Mouse (Mus musculus): ENCODE data around the gene Lrrc74a. TPM values are rescaled to one million over a fixed set of nuclear protein-coding genes. Genes with fewer than 3 reads are reported as not detected.

Gene Lrrc74a
- total RNA-seq (2021), result not detected
- long read RNA-seq, experiment 1, result 0 reads
- long read RNA-seq, experiment 2, result 0 reads

DNA sequence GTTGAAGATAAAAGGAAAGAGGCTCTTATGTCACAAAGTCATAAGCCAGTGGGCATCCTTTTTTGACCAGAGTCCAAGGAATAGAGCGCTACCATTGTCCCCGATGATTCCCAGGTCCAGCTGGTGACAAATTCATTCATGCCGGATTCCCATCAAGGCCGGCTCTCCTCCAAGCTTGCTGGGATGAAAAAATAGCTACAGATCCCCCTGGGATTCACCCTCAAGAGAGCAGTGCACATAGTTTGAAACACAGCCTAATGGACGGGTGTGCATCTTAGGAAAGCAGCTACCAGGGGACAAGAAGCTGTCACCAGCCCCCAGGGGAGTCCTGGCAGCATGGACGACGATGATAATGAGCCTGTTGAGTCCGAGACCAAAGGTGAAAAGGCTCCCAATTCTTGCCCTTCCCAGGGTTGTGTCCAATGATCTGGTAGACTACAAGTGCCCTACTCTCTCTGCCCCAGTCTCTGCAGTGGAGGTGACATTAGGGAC lies at the start of gene Lrrc74a:
Lrrc74a (plus strand) TSS at position 51 of the 492 bp plus-strand sequence.
- TF ChIP-seq CTCF (IDR thresholded peaks at IDR 0.05), result no peak
- Histone ChIP-seq H3K4me3 (no peak within 1 kb of the TSS), H3K27ac (no peak within 1 kb of the TSS)
- intact Hi-C loops (cut with DNase I), result no loop called here
- no peak for DNase-seq (ENCODE audit: extremely low spot score in 1 of 2, low spot score in 2 of 2)

DNA sequence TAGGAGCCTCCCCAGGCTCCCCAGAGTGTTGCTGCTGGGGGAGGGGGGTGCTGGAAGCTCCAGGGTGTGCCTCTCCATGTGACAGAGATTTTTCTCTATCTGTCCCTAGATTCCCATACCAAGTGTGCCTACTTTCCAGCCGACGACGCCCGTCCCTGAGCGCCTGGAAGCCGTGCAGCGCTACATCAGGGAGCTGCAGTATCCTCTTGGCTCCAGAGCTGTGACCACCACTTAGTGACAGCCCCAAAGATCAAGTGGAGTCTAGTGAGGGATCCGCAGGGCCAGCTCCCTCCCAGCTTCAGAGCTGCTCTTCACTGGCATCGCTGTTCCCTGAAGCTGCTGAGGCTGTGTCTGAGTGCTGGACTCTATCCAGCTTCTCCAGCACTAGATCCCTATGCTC lies 48.9 kb upstream of the Lrrc74a start:
- Histone ChIP-seq H3K27ac (peak overlapping the region; percentile 29; the same call in 1 of the 2 replicates), H3K4me3 (no peak overlapping the region)
- DNase-seq (ENCODE audit: extremely low spot score in 1 of 2, low spot score in 2 of 2), result no peak
- intact Hi-C loops (cut with DNase I), result no loop called here
- no peak for TF ChIP-seq CTCF (IDR thresholded peaks at IDR 0.05)

DNA sequence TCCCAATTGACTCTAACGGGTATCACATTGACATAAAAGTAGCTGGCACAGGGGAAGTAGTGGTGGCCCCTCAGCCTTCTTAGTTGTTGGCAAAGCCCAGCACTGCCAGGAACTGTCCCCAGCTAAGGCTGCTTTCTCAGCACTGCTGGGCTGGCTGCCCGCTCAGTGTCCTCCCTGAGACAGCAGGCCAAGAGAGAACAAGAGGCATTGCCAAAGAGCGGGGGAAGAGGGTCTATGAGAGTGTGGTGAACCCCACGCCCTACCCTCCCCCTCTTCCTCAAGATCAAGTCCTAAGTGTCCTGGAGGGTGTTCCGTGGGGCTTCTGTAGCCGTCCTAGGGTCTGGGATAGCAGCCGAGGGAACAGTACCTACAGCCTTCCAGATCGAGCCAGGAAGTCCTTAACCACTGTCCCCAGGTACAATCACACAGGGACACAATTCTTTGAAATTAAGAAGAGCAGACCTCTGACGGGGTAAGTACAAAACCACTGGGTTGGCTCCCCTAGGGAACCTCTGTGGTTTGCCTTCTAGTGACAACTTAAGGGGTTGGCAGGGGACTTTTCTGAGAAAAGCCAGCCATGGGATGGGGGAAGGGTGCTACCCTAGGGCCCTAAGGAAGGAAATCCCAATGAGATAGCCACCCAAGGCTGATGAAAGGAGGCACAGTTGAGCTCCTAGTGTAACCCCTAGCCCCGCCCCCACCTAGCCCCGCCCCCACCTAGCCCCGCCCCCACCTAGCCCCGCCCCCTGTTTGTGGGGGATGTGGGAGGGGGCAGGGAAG lies 47.4 kb upstream of the Lrrc74a start:
- DNase-seq (ENCODE audit: extremely low spot score in 1 of 2, low spot score in 2 of 2), result no peak
- no peak for TF ChIP-seq CTCF (IDR thresholded peaks at IDR 0.05)
- Histone ChIP-seq H3K4me3 (no peak overlapping the region), H3K27ac (peak overlapping the region; percentile 50)
- intact Hi-C loops (cut with DNase I), result no loop called here

DNA sequence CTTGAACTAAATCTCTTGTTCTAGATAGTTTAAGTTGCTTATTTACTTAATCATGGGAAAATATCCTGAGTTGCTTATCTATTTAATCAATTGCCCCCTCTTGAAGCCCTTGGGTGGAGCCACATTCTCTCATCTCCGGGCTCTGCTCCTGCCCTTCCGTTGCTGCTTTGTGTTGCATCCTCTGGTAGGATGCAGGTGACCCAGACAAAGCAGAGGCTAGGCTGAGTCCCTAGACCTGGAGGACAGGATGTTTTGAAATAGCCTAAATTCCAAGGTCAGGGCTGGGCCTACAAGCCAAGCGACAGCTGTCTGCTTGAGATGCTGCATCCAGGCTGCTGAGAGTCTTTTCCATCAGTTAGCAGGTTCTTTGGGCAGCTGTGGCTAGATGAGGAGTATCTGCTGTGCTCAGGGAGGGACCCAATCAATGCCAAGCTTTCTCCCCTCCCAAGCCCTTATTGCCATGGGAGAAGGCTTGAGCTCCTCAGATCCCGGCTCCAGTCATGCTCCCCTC lies 46.7 kb upstream of the Lrrc74a start:
- no peak for DNase-seq (ENCODE audit: extremely low spot score in 1 of 2, low spot score in 2 of 2)
- Histone ChIP-seq H3K4me3 (no peak overlapping the region), H3K27ac (peak overlapping the region; percentile 50)
- intact Hi-C loops (cut with DNase I), result no loop called here
- TF ChIP-seq CTCF (IDR thresholded peaks at IDR 0.05), result no peak

DNA sequence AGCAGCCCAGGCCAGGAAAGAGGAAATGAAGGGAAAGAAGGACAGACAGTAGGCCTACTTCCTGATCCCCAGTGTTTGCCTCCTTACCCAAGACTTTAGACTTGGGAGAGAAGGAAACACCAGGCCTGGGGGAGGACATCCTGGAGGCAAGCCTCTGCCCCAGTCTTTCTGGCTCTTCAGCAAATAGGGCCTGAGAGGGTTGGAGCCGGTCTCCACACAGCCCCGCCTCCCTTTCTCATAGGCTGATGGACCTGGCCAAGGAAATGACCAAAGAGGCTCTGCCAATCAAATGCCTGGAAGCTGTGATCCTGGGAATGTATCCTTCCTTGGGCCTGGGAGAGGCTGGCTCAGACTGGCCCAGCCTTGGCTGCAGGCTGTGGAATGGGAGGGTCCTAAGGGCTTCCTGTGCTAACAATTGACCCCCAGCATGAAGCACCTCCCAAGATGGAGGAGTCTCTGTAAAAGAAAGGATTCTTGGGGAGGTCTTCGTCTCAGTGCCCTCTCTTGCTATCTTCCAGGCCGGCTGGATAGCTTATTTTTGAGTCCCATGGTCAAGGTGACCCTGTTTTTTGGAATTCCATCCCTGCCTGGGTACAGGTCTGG lies 46.1 kb upstream of the Lrrc74a start:
- intact Hi-C loops (cut with DNase I), result no loop called here
- Histone ChIP-seq H3K27ac (peak overlapping the region; percentile 50), H3K4me3 (no peak overlapping the region)
- no peak for DNase-seq (ENCODE audit: extremely low spot score in 1 of 2, low spot score in 2 of 2)
- TF ChIP-seq CTCF (IDR thresholded peaks at IDR 0.05), result no peak

DNA sequence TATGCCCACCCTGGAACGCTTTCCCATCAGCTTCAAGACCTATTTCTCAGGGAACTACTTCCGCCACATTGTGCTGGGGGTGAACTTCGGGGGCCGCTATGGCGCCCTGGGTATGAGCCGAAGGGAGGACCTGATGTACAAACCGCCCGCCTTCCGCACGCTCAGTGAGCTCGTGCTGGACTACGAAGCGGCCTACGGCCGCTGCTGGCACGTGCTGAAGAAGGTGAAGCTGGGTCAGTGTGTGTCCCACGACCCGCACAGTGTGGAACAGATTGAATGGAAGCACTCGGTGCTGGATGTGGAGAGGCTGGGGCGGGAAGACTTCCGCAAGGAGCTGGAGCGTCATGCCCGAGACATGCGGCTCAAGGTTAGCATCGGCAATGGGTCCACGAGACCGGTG lies 45.3 kb upstream of the Lrrc74a start:
- DNase-seq (ENCODE audit: extremely low spot score in 1 of 2, low spot score in 2 of 2), result no peak
- no peak for TF ChIP-seq CTCF (IDR thresholded peaks at IDR 0.05)
- no peak overlapping the region for H3K4me3 ChIP-seq
- intact Hi-C loops (cut with DNase I), result no loop called here
- no peak overlapping the region for H3K27ac ChIP-seq

DNA sequence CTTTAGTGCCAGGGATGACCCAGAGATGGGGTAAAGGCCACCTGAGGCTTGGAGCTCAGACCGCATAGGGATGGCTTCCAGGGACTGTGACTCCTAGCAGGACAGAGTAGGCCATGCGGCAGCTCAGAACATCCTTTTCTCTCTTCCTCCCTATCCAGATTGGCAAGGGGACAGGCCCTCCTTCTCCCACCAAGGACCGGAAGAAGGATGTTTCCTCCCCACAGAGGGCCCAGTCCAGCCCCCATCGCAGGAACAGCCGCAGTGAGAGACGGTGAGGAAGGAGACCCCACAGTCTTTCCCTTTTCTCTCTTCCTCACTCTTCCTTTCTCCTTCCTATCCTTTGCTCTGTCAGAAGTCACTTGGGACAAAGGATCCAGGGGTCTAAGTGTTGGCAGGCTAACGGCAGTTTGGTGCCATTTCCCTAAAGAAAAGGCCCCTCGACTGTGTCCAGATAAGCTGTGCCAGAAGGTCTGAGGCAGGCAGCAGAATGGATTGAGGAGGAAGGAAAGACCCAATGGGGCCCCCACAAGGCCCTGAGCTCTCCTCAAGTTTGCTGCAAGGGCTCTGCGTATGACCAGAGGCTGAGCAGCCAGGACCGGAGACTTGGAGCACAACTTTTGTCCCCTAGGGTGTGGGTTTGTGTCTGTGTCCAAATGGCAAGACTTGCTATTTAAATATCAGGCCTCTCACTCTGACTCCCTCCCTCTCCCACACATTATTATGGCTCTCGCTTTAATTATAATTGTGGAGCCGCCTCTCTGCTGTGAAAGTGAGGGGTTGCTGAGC lies 43.3 kb upstream of the Lrrc74a start:
- no peak overlapping the region for H3K4me3 ChIP-seq
- TF ChIP-seq CTCF (IDR thresholded peaks at IDR 0.05), result no peak
- no peak for DNase-seq (ENCODE audit: extremely low spot score in 1 of 2, low spot score in 2 of 2)
- intact Hi-C loops (cut with DNase I), result no loop called here
- peak overlapping the region; percentile 59 for H3K27ac ChIP-seq

DNA sequence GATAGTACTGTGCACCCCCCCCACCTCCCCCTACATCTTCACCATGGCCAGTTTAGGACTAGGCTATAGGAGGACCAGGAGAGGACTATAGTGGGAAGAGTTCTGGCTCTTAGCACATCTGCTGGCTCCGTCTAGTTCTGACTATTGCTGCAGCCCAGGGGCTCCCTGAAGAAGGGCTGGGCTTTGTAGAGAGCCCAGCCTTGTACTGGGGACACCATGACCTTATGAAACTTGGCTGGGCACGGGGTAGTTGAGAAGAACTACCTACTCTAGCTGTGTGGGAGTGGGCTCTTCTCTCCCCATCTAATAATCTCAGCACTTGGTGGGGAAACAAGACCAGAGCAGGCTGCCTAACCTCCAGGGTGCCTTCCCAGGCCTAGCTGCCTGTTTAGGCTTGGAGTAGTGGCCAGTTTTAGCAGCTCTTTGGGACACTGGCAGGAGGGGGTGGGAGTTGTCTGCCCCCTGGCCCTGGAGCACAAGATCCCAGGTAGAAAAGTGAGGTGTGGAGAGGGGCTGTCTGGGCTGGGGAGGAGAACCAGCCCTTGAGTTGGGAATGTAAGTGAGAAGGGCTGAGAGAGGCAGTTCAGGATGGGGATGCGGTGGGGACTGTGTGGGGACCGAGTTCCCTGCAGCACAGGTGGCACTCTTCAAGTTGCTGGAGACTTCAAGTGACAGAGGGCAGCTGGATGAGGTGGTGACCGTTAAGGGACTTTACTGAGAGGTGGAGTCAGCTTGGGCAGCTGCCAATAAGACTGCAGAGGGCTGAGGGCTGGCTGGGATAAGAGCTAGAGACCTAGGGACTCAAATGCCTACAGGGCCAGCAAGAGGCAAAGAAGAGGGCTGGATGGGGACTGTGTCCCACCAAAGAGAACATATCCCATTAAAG lies 41.5 kb upstream of the Lrrc74a start:
- no peak for DNase-seq (ENCODE audit: extremely low spot score in 1 of 2, low spot score in 2 of 2)
- peak overlapping the region; percentile 24; the same call in 1 of the 2 replicates for H3K27ac ChIP-seq
- intact Hi-C loops (cut with DNase I), result no loop called here

DNA sequence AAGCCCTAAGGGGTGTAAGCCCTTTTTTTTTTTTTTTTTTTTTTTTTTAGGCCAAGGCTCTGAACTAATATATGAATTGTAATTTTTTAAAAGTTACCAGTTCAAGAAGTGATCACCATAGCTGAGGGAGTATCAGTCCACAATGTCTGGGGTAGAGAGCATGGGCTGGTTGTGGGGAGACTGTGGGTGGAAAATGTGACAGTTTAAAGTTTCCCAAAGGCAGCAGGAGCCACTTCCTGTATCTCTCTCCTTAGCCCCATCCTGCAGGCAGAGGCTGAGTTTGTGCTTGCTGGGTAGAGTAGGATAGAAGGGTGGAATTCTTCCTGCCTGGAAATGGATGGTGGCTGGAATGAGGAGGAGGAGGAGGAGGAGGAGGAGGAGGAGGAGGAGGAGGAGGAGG lies 40.8 kb upstream of the Lrrc74a start:
- intact Hi-C loops (cut with DNase I), result no loop called here
- Histone ChIP-seq H3K4me3 (no peak overlapping the region), H3K27ac (no peak overlapping the region; the same call in 1 of the 2 replicates)
- TF ChIP-seq CTCF (IDR thresholded peaks at IDR 0.05), result no peak
- no peak for DNase-seq (ENCODE audit: extremely low spot score in 1 of 2, low spot score in 2 of 2)

More for the DNA sequence above, 41.5 kb upstream of the Lrrc74a start:
- no peak overlapping the region for H3K4me3 ChIP-seq
- no peak for TF ChIP-seq CTCF (IDR thresholded peaks at IDR 0.05)

DNA sequence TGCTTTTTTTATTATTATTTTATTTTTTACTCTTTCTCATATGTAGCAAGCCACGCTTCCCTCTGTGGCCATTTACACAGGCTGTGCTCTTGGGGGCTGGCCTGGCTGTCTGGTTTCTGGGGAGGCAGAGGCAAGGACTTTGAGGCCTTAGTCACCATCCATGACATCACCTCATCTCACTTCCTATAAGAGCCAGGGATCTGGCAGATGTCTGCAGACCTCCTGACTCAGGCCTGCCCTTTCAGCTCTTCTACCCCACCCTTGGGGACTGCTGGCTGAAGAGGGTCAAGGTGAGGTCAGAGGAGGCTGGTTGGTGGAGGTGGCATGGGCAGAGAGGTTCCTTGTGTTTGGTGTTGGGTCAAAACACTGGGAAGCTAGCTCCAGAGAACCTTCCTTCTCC lies 39.7 kb upstream of the Lrrc74a start:
- no peak for TF ChIP-seq CTCF (IDR thresholded peaks at IDR 0.05)
- DNase-seq (ENCODE audit: extremely low spot score in 1 of 2, low spot score in 2 of 2), result no peak
- Histone ChIP-seq H3K4me3 (no peak overlapping the region), H3K27ac (no peak overlapping the region; the same call in 1 of the 2 replicates)
- intact Hi-C loops (cut with DNase I), result no loop called here

DNA sequence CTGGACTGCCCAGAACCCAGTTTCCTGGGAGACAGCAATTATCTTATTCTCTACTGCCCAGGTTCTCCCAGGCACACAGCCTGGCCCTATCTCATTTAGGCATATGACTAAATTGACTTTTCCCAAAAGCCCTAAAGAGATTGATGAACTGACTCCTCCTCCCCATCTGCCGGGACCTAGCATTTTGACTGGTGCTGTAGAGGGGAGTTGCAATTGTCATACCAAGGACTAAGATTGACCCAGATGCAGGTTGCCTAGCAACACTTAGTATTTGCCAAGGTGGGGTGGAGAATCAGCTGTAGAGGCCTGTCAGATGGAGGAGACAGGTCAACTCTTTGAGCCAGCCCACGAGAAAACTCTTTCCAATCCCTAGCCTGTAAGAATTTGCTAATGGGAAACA lies 36.2 kb upstream of the Lrrc74a start:
- intact Hi-C loops (cut with DNase I), result loop anchor here (2.0 kb wide), 1 partner anchor 17 kb away; no protein-coding TSS in a partner anchor
- DNase-seq (ENCODE audit: extremely low spot score in 1 of 2, low spot score in 2 of 2), result no peak
- H3K27ac ChIP-seq, result peak overlapping the region; percentile 90

More for the DNA sequence above, 36.2 kb upstream of the Lrrc74a start:
- H3K4me3 ChIP-seq, result no peak overlapping the region
- TF ChIP-seq CTCF (IDR thresholded peaks at IDR 0.05), result no peak

All from left cerebral cortex, adult 2 months (tissue).